Mouse (Mus musculus) C2C12 (cell line): ENCODE data around the gene Rnf169.

Experiments used
- CEBPB ChIP-seq: IDR thresholded peaks from one replicate; pipeline ENCODE4 v1.6.1; 2011; ENCODE audit warnings: low read depth, mild to moderate bottlenecking, control low read depth, moderate library complexity
- CTCF ChIP-seq: IDR thresholded peaks from one replicate; pipeline ENCODE4 v1.5.1; 2011; ENCODE audit not compliant: control insufficient read depth, insufficient read depth, insufficient read length
- MYOD1 ChIP-seq: IDR thresholded peaks from one replicate; pipeline ENCODE4 v1.6.1; 2011; ENCODE audit warnings: low read depth; ENCODE audit not compliant: control insufficient read depth, insufficient read length
- USF1 ChIP-seq: IDR thresholded peaks from one replicate; pipeline ENCODE4 v1.6.1; 2011; ENCODE audit warnings: low read depth, mild to moderate bottlenecking, control low read depth, moderate library complexity

DNA sequence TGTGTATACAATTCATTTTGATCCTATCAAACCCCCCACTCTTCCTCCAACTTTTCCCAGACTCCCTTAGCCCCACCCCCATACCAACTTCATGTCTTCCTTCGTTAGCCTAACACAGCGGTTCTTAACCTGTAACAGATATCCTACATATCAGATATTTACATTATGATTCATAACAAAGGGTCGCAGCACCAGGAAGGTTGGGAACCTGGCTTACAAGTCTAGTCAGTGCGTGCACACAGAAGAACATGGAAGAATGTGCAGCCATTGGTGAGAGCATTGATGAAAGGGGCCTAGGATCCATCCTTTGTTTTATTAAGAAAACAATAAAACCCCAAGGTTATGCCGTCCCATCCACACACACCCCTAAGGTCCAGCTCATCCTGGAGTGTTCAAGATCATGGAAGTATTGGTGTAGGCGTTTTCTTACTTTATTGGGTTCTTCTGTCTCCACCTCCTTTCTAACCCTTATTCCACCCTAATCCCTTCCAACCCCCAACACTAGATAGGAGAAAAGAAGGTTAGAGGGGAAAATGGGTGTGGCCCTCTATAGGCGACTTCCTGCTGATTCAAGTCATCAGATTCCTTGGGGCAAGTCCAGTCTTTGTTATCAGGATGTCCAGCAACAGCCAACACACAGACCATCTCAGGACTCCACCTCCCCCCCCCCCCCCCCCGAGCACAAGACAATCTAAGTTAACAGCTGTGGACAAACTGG lies 10.9 kb upstream of the Rnf169 start:
- TF ChIP-seq CTCF = no peak
- TF ChIP-seq USF1 = no peak
- TF ChIP-seq MYOD1 = no peak
- TF ChIP-seq CEBPB = no peak
